In genomic region chr11:80889336-80890063, GRCm38 (mm10) we compare ENCODE assay signal across 31 mouse cellular contexts. TPM values are rescaled to one million over a fixed set of nuclear protein-coding genes. Genes with fewer than 3 reads are reported as not detected.
DNase-seq lines count a peak whose midpoint lies in the region; TF ChIP-seq lines count a peak whose summit lies in the region.
"Had no signal": no experiment of that assay in that cellular context is flagged by ENCODE, and none has a peak within 500 bp of the region (broad histone marks: within the 10 kb centered on the region; RNA-seq: fewer than 3 reads in every experiment).

No protein-coding gene starts in this region.

- TF ChIP-seq POLR2A in brain, embryonic 14.5 days (IDR thresholded peaks at IDR 0.05; ENCODE audit: borderline replicate concordance, extremely low read depth, insufficient read depth, insufficient read length, poor library complexity, severe bottlenecking): no peak

- DNase-seq in embryo, embryonic 10 days (ENCODE audit: low spot score): peak; percentile 9
- no peak for DNase-seq in embryo, embryonic 9.5 days (ENCODE audit: extremely low spot score)
- DNase-seq in R1 (ENCODE audit: low read depth, low spot score): peak; percentile 89
- DNase-seq in brain, embryonic 14.5 days (ENCODE audit: low read depth): peak; percentile 39
- no peak for DNase-seq in cerebellum, postnatal 4 days (ENCODE audit: low spot score in 2 of 2)
- no peak for DNase-seq in thymus, adult 18-20 months
- DNase-seq in cerebellum, adult 18-20 months: no peak
- DNase-seq: adrenal gland, postnatal 14 days; cerebellum, adult 11-12 months; cerebellum, adult 9-10 months; cerebellum, postnatal 14 days; embryo, embryonic 11 days; gastrocnemius, adult 2 months; gastrocnemius, postnatal 14 days; heart, adult 18-20 months; heart, postnatal 10 days; heart, postnatal 36 days; kidney, adult 11 months had no signal

- no peak for TF ChIP-seq CTCF in brain, embryonic 14.5 days (IDR thresholded peaks at IDR 0.05; ENCODE audit: borderline replicate concordance, extremely low read depth, insufficient read depth, insufficient read length)

RNA-seq across cellular contexts. Expression of gene Spaca3, which starts 31.3 kb away (rescaled TPM):
- polyA plus RNA-seq in brain, embryonic 14.5 days (2012; rRNA removed): not detected in 2 replicates
- polyA plus RNA-seq: embryonic facial prominence, embryonic 11.5 days; embryonic facial prominence, embryonic 14.5 days; forebrain, embryonic 10.5 days; forebrain, embryonic 13.5 days; forebrain, embryonic 16.5 days; G1E; heart, embryonic 12.5 days; heart, embryonic 15.5 days; hindbrain, embryonic 10.5 days; hindbrain, embryonic 13.5 days; hindbrain, embryonic 16.5 days; intestine, embryonic 15.5 days; Patski had no signal

Comparison
In these comparisons a context has a peak if more than half of its experiments do, and no peak if none do; other contexts are left out.
1. DNase-seq: peak in embryo, embryonic 10 days (single experiment), R1 (single experiment) and brain, embryonic 14.5 days (single experiment); none in embryo, embryonic 9.5 days (single experiment), cerebellum, postnatal 4 days (0 of 2), thymus, adult 18-20 months (0 of 2) and cerebellum, adult 18-20 months (0 of 2).